Mouse (Mus musculus) megakaryocyte, embryonic 14.5 days (primary cell): Measurements from ENCODE around the gene Lbx1. TPM values are rescaled to one million over a fixed set of nuclear protein-coding genes. Genes with fewer than 3 reads are reported as not detected.

ENCODE experiments used
- H3K27me3 ChIP-seq: replicated peaks from 2 replicates; pipeline ENCODE3; 2012; ENCODE audit warnings: inconsistent platforms
- H3K36me3 ChIP-seq: replicated peaks from 2 replicates; pipeline ENCODE3; 2012; ENCODE audit warnings: low read length, inconsistent platforms, mixed read lengths
- H3K4me1 ChIP-seq: 2 replicates; pipeline ENCODE4 v1.6.1; 2012; ENCODE audit warnings: inconsistent platforms
- H3K4me3 ChIP-seq: replicated peaks from 2 replicates; pipeline ENCODE3; 2012; ENCODE audit warnings: moderate library complexity, mild to moderate bottlenecking, inconsistent platforms
- H3K9me3 ChIP-seq: 2 replicates; pipeline ENCODE4 v1.6.1; 2012; ENCODE audit warnings: inconsistent platforms
- FLI1 ChIP-seq: IDR thresholded peaks from 2 replicates; pipeline ENCODE4 v1.6.1; 2012; ENCODE audit warnings: low read length, inconsistent platforms, mixed read lengths
- GATA1 ChIP-seq: IDR thresholded peaks from 3 replicates; pipeline ENCODE4 v1.6.1; 2012; ENCODE audit warnings: mixed read lengths, low read length, inconsistent platforms, borderline replicate concordance
- polyA plus RNA-seq: library from polyadenylated mRNA; stranded (reverse); fragments of >175 nt; gene quantifications from 2 replicates; pipeline ENCODE4 v1.2.3, GENCODE M21; 2012; ENCODE audit warnings: low replicate concordance; ENCODE audit not compliant: insufficient read depth

Lbx1 gene
- polyA plus RNA-seq, 1 experiment: 0.34 TPM

GRCm38 (mm10) chr19:45243264-45243602, 7.6 kb upstream of the Lbx1 start:
- no peak for TF ChIP-seq FLI1
- no peak for TF ChIP-seq GATA1
- no peaks in the 10 kb centered on the region for H3K9me3 ChIP-seq
- no peak overlapping the region for H3K4me3 ChIP-seq
- H3K27me3 ChIP-seq: peaks cover 97% of the 10 kb centered on the region
- no peaks in the 10 kb centered on the region for H3K36me3 ChIP-seq
- H3K4me1 ChIP-seq: peaks cover 16% of the 10 kb centered on the region

- TF ChIP-seq FLI1 (no peak), GATA1 (no peak)
- H3K4me1 ChIP-seq: peaks cover 16% of the 10 kb centered on the region
- H3K27me3 ChIP-seq: peaks cover 99% of the 10 kb centered on the region
- no peaks in the 10 kb centered on the region for H3K9me3 ChIP-seq
- H3K36me3 ChIP-seq: no peaks in the 10 kb centered on the region
- H3K4me3 ChIP-seq: no peak overlapping the region
These were observed 7.0 kb upstream of the Lbx1 start for GRCm38 (mm10) chr19:45242348-45243263.

- H3K27me3 ChIP-seq: peaks cover 99% of the 10 kb centered on the region
- no peaks in the 10 kb centered on the region for H3K36me3 ChIP-seq
- no peak overlapping the region for H3K4me3 ChIP-seq
- TF ChIP-seq FLI1 (no peak), GATA1 (no peak)
- no peaks in the 10 kb centered on the region for H3K9me3 ChIP-seq
- H3K4me1 ChIP-seq: peaks cover 16% of the 10 kb centered on the region
These were observed 6.4 kb upstream of the Lbx1 start for GRCm38 (mm10) chr19:45242017-45242347.

- TF ChIP-seq GATA1 (no peak), FLI1 (no peak)
- H3K27me3 ChIP-seq: peaks cover 99% of the 10 kb centered on the region
- H3K4me3 ChIP-seq: no peak overlapping the region
- H3K9me3 ChIP-seq: no peaks in the 10 kb centered on the region
- H3K4me1 ChIP-seq: peaks cover 34% of the 10 kb centered on the region
- H3K36me3 ChIP-seq: no peaks in the 10 kb centered on the region
These were observed 4.4 kb upstream of the Lbx1 start for GRCm38 (mm10) chr19:45240026-45240425.

- Histone ChIP-seq H3K4me1 (peaks cover 37% of the 10 kb centered on the region), H3K4me3 (no peak overlapping the region), H3K27me3 (peaks cover 99% of the 10 kb centered on the region), H3K36me3 (no peaks in the 10 kb centered on the region), H3K9me3 (no peaks in the 10 kb centered on the region)
- TF ChIP-seq GATA1 (no peak), FLI1 (no peak)
These were observed 3.6 kb upstream of the Lbx1 start for GRCm38 (mm10) chr19:45239191-45239590.

GRCm38 (mm10) chr19:45237665-45238209, 2.1 kb upstream of the Lbx1 start:
- Histone ChIP-seq H3K9me3 (no peaks in the 10 kb centered on the region), H3K4me1 (peaks cover 39% of the 10 kb centered on the region), H3K36me3 (no peaks in the 10 kb centered on the region), H3K4me3 (no peak overlapping the region), H3K27me3 (peaks cover 99% of the 10 kb centered on the region)
- TF ChIP-seq GATA1 (no peak), FLI1 (no peak)

GRCm38 (mm10) chr19:45237099-45237498, 1.5 kb upstream of the Lbx1 start:
- H3K36me3 ChIP-seq: no peaks in the 10 kb centered on the region
- TF ChIP-seq GATA1 (no peak), FLI1 (no peak)
- no peaks in the 10 kb centered on the region for H3K9me3 ChIP-seq
- no peak overlapping the region for H3K4me3 ChIP-seq
- peaks cover 40% of the 10 kb centered on the region for H3K4me1 ChIP-seq
- peaks cover 99% of the 10 kb centered on the region for H3K27me3 ChIP-seq

GRCm38 (mm10) chr19:45236363-45236942, 841 bp upstream of the Lbx1 start:
- peaks cover 99% of the 10 kb centered on the region for H3K27me3 ChIP-seq
- no peaks in the 10 kb centered on the region for H3K9me3 ChIP-seq
- H3K4me3 ChIP-seq: peak overlapping the region; percentile 75
- no peaks in the 10 kb centered on the region for H3K36me3 ChIP-seq
- TF ChIP-seq FLI1 (no peak), GATA1 (no peak)
- peaks cover 47% of the 10 kb centered on the region for H3K4me1 ChIP-seq

- Histone ChIP-seq H3K4me1 (peaks cover 52% of the 10 kb centered on the region), H3K36me3 (no peaks in the 10 kb centered on the region), H3K9me3 (no peaks in the 10 kb centered on the region), H3K4me3 (peak overlapping the region; percentile 67), H3K27me3 (peaks cover 99% of the 10 kb centered on the region)
- TF ChIP-seq GATA1: no peak
- no peak for TF ChIP-seq FLI1
These were observed 276 bp downstream of the Lbx1 start for GRCm38 (mm10) chr19:45235331-45235741.

GRCm38 (mm10) chr19:45234771-45235231, 811 bp downstream of the Lbx1 start:
- no peak for TF ChIP-seq FLI1
- TF ChIP-seq GATA1: no peak
- H3K4me3 ChIP-seq: peak overlapping the region; percentile 38
- peaks cover 100% of the 10 kb centered on the region for H3K27me3 ChIP-seq
- peaks cover 58% of the 10 kb centered on the region for H3K4me1 ChIP-seq
- no peaks in the 10 kb centered on the region for H3K9me3 ChIP-seq
- H3K36me3 ChIP-seq: no peaks in the 10 kb centered on the region

- peaks cover 63% of the 10 kb centered on the region for H3K4me1 ChIP-seq
- no peaks in the 10 kb centered on the region for H3K36me3 ChIP-seq
- TF ChIP-seq GATA1 (no peak), FLI1 (no peak)
- no peak overlapping the region for H3K4me3 ChIP-seq
- no peaks in the 10 kb centered on the region for H3K9me3 ChIP-seq
- H3K27me3 ChIP-seq: peaks cover 100% of the 10 kb centered on the region
These were observed 1.3 kb downstream of the Lbx1 start for GRCm38 (mm10) chr19:45234191-45234770.
